Mouse (Mus musculus) MEL (cell line): Measurements from ENCODE around the gene Tm9sf2. TPM values are rescaled to one million over a fixed set of nuclear protein-coding genes. Genes with fewer than 3 reads are reported as not detected.

Experiments used
- DNase-seq: peaks from one replicate; pipeline ENCODE4 v3.0.0; 2011; ENCODE audit warnings: low read depth, low spot score
- H3K27ac ChIP-seq: 2 replicates; pipeline ENCODE4 v1.5.1; 2012; ENCODE audit warnings: low read depth, mild to moderate bottlenecking, control low read depth, low read length, moderate library complexity; ENCODE audit not compliant: control insufficient read depth
- H3K27me3 ChIP-seq, 2 experiments: fragments of 150-350 bp in 1 of 2; sonication (generic) in 1 of 2; 2 replicates each; pipeline ENCODE4 v1.6.1; 2012; ENCODE audit warnings: low read length in 2 of 2, mild to moderate bottlenecking in 2 of 2, improper control_type of control experiment in 1 of 2, moderate library complexity in 1 of 2; ENCODE audit not compliant: insufficient read depth in 2 of 2, control insufficient read depth in 1 of 2
- H3K36me3 ChIP-seq, 2 experiments: 2 replicates each; pipeline ENCODE4 v1.6.1; 2012 to 2014; ENCODE audit warnings: low read length in 2 of 2, improper control_type of control experiment in 1 of 2, inconsistent platforms in 1 of 2, mild to moderate bottlenecking in 1 of 2; ENCODE audit not compliant: insufficient read depth in 2 of 2, control insufficient read depth in 1 of 2
- H3K4me1 ChIP-seq, 2 experiments: fragments of 150-350 bp in 1 of 2; sonication (generic) in 1 of 2; 2 replicates each; pipeline ENCODE4 v1.6.1; 2012; ENCODE audit warnings: low read length in 2 of 2, improper control_type of control experiment in 1 of 2, mild to moderate bottlenecking in 1 of 2; ENCODE audit not compliant: insufficient read depth in 2 of 2, control insufficient read depth in 1 of 2
- H3K4me3 ChIP-seq, 2 experiments: fragments of 150-350 bp in 1 of 2; sonication (generic) in 1 of 2; 2 replicates each; pipeline ENCODE4 v1.5.1; 2012; ENCODE audit warnings: low read depth in 2 of 2, low read length in 2 of 2, mild to moderate bottlenecking in 2 of 2, moderate library complexity in 2 of 2, control low read depth in 1 of 2, improper control_type of control experiment in 1 of 2; ENCODE audit not compliant: control insufficient read depth in 1 of 2, insufficient read depth in 1 of 2
- H3K79me2 ChIP-seq: 2 replicates; pipeline ENCODE4 v1.6.1; 2012; ENCODE audit warnings: mild to moderate bottlenecking, low read length, moderate library complexity; ENCODE audit not compliant: control insufficient read depth, poor library complexity, insufficient read depth
- H3K9ac ChIP-seq: 2 replicates; pipeline ENCODE4 v1.6.1; 2012; ENCODE audit warnings: low read depth, mild to moderate bottlenecking, control low read depth, low read length, moderate library complexity; ENCODE audit not compliant: control insufficient read depth, poor library complexity, severe bottlenecking
- H3K9me3 ChIP-seq: fragments of 150-350 bp; sonication (generic); replicated peaks from 2 replicates; pipeline ENCODE4 v1.6.1; 2012; ENCODE audit warnings: mild to moderate bottlenecking, low read length, improper control_type of control experiment, moderate library complexity; ENCODE audit not compliant: insufficient read depth
- BHLHE40 ChIP-seq: IDR thresholded peaks from 2 replicates; pipeline ENCODE4 v1.6.1; 2012; ENCODE audit warnings: low read depth, mild to moderate bottlenecking, inconsistent platforms, low read length, improper control_type of control experiment, borderline replicate concordance
- CHD1 ChIP-seq: IDR thresholded peaks from 2 replicates; pipeline ENCODE4 v1.6.1; 2012; ENCODE audit warnings: low read depth, mild to moderate bottlenecking, inconsistent platforms, low read length, improper control_type of control experiment
- CHD2 ChIP-seq: IDR thresholded peaks from 2 replicates; pipeline ENCODE4 v1.6.1; 2011; ENCODE audit warnings: low read length, improper control_type of control experiment
- EP300 ChIP-seq, 2 experiments: IDR thresholded peaks; 2 replicates each; pipeline ENCODE4 v1.6.1; 2011; ENCODE audit warnings: improper control_type of control experiment in 2 of 2, low read length in 2 of 2, low read depth in 1 of 2, mild to moderate bottlenecking in 1 of 2
- ETS1 ChIP-seq: IDR thresholded peaks from 2 replicates; pipeline ENCODE4 v1.6.1; 2012; ENCODE audit warnings: low read depth, mild to moderate bottlenecking, inconsistent platforms, low read length, improper control_type of control experiment, moderate library complexity
- GATA1 ChIP-seq: IDR thresholded peaks from 2 replicates; pipeline ENCODE4 v1.6.1; 2011; ENCODE audit warnings: low read depth, low read length, improper control_type of control experiment
- JUND ChIP-seq: IDR thresholded peaks from 2 replicates; pipeline ENCODE4 v1.6.1; 2011; ENCODE audit warnings: low read depth, mild to moderate bottlenecking, improper control_type of control experiment, low read length
- MAFK ChIP-seq: IDR thresholded peaks from 2 replicates; pipeline ENCODE4 v1.6.1; 2011; ENCODE audit warnings: low read depth, mild to moderate bottlenecking, low read length, improper control_type of control experiment, borderline replicate concordance
- MEF2A ChIP-seq: IDR thresholded peaks from 2 replicates; pipeline ENCODE4 v1.6.1; 2014; ENCODE audit warnings: low read depth, mild to moderate bottlenecking, inconsistent platforms, low read length, improper control_type of control experiment; ENCODE audit not compliant: poor library complexity, insufficient replicate concordance, severe bottlenecking; ENCODE audit errors: extremely low read depth
- MXI1 ChIP-seq: IDR thresholded peaks from 2 replicates; pipeline ENCODE4 v1.6.1; 2011; ENCODE audit warnings: mild to moderate bottlenecking, low read depth, low read length, improper control_type of control experiment
- NRF1 ChIP-seq: IDR thresholded peaks from 2 replicates; pipeline ENCODE4 v1.6.1; 2014; ENCODE audit warnings: low read depth, mild to moderate bottlenecking, inconsistent platforms, low read length, improper control_type of control experiment, moderate library complexity; ENCODE audit not compliant: poor library complexity, insufficient read depth, severe bottlenecking
- POLR2AphosphoS5 ChIP-seq: IDR thresholded peaks from 2 replicates; pipeline ENCODE4 v1.6.1; 2012; ENCODE audit warnings: low read depth, borderline replicate concordance, mild to moderate bottlenecking, inconsistent platforms, low read length, moderate library complexity, mixed read lengths
- RCOR1 ChIP-seq: IDR thresholded peaks from 2 replicates; pipeline ENCODE4 v1.6.1; 2012; ENCODE audit warnings: low read depth, mild to moderate bottlenecking, inconsistent platforms, low read length, improper control_type of control experiment
- SIN3A ChIP-seq: IDR thresholded peaks from 2 replicates; pipeline ENCODE4 v1.6.1; 2012; ENCODE audit warnings: low read length, improper control_type of control experiment, inconsistent platforms
- TAL1 ChIP-seq: IDR thresholded peaks from 2 replicates; pipeline ENCODE4 v1.6.1; 2012; ENCODE audit warnings: mild to moderate bottlenecking, inconsistent platforms, low read length, moderate library complexity, mixed read lengths
- UBTF ChIP-seq: IDR thresholded peaks from 2 replicates; pipeline ENCODE4 v1.6.1; 2012; ENCODE audit warnings: low read depth, mild to moderate bottlenecking, inconsistent platforms, low read length, improper control_type of control experiment, moderate library complexity, borderline replicate concordance; ENCODE audit not compliant: insufficient read depth
- USF1 ChIP-seq: IDR thresholded peaks from 2 replicates; pipeline ENCODE4 v1.6.1; 2014; ENCODE audit warnings: low read depth, mild to moderate bottlenecking, inconsistent platforms, low read length, improper control_type of control experiment, moderate library complexity
- polyA plus RNA-seq, 2 experiments: library from polyadenylated mRNA; stranded (reverse) in 1 of 2; unstranded in 1 of 2; fragments of >175 nt in 1 of 2; fragments of >200 nt in 1 of 2; gene quantifications; 2 replicates each; pipeline versions ENCODE4 v1.2.1 to v1.2.4; 2012; ENCODE audit warnings: low replicate concordance in 2 of 2, low read depth in 1 of 2; ENCODE audit not compliant: insufficient read length in 2 of 2, insufficient read depth in 1 of 2, missing spikeins in 1 of 2
- total RNA-seq: library from RNA; depleted of rRNA; stranded (reverse); fragments of 300-350 nt; gene quantifications from 2 replicates; pipeline ENCODE4 v1.2.3, GENCODE M21; 2012

Gene Tm9sf2
- total and polyA plus RNA-seq, 3 experiments: 59.6 to 62.7 TPM; not detected in 1

DNA sequence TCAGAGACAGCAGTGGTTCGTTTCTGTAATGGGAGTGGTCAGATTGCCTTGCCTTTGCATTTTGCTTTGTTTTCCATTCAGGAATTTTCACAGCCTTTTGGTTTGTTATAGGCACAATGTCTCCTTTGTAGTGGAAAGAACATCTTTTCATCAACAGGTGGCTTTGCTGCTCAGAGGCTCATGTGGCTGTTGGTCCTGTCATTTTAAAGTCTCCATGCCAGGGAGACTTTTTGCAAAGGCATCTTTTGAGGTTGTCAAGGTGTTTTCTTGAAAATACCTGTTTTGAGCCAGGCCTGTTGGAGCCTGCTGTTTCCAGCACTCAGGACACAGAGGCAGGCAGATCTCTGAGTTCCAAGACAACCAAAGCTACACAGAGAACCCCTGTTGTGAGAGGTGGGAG is 33.3 kb downstream of the Tm9sf2 start:
- H3K27me3 ChIP-seq: no peaks in the 10 kb centered on the region
- H3K36me3 ChIP-seq: peaks cover 24 to 41% of the 10 kb centered on the region in 2 experiments
- H3K9me3 ChIP-seq: no peaks in the 10 kb centered on the region
- TF ChIP-seq ETS1 (no peak), RCOR1 (no peak), JUND (no peak), MAFK (no peak), MEF2A (no peak), BHLHE40 (no peak), TAL1 (no peak), CHD2 (no peak), USF1 (no peak), EP300 (IDR thresholded peaks at IDR 0.05; ENCODE audit: low read depth in 1 of 2, low read length in 2 of 2) (no peak), CHD1 (no peak), POLR2AphosphoS5 (no peak), UBTF (no peak), GATA1 (no peak), NRF1 (no peak), SIN3A (no peak), MXI1 (no peak)
- H3K4me1 ChIP-seq: peaks cover 14 to 16% of the 10 kb centered on the region in 2 experiments
- no peak overlapping the region for H3K4me3 ChIP-seq
- H3K9ac ChIP-seq: no peak overlapping the region
- no peak for DNase-seq
- no peak overlapping the region for H3K27ac ChIP-seq
- H3K79me2 ChIP-seq: peaks cover 2% of the 10 kb centered on the region; the same call in 1 of the 2 replicates

DNA sequence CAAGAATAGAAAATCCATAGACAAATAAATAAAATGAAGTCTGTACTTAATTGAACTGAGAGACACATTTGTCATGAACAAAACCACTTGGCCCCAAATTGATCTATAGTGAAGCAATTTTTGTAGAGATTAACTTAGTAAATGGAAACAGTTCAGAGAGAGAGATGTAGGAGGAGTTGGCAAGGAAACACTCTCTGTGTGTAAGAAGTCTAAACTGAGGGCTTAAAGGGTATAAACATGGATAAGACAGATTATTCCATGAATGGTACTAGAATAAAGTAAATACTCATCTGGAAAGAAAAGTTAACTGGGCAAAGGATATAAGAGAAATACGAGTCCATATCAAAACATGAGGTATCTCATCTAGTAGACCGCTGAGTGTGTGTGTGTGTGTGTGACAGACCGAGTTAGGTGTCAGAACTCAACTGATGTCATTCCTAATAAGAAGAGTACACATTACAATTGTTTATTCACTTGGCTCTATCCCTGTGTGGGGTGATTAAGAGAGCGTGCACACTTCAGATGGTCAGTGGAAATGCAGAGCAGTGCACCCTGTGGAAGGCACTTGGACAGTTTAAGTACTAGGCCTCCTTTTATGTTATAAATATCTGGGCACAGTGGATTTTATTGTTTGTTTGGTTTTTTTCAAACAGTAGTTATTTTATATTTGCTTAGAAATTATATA is 36.9 kb downstream of the Tm9sf2 start:
- peaks cover 7 to 19% of the 10 kb centered on the region in 2 experiments for H3K4me1 ChIP-seq
- H3K36me3 ChIP-seq: peaks cover 26 to 41% of the 10 kb centered on the region in 2 experiments
- DNase-seq: no peak
- H3K79me2 ChIP-seq: peaks cover 2% of the 10 kb centered on the region; the same call in 1 of the 2 replicates
- no peaks in the 10 kb centered on the region for H3K27me3 ChIP-seq
- H3K27ac ChIP-seq: no peak overlapping the region
- no peak overlapping the region for H3K9ac ChIP-seq
- no peaks in the 10 kb centered on the region for H3K9me3 ChIP-seq
- no peak overlapping the region for H3K4me3 ChIP-seq
- no peak for TF ChIP-seq NRF1
- TF ChIP-seq POLR2AphosphoS5: no peak
- TF ChIP-seq BHLHE40: no peak
